Comparison of ENCODE assay signal across 13 mouse cellular contexts in genomic region chr13:51886085-51886484, GRCm38 (mm10). TPM values are rescaled to one million over a fixed set of nuclear protein-coding genes. Genes with fewer than 3 reads are reported as not detected.
DNase-seq lines count a peak whose midpoint lies in the region; ATAC-seq and TF ChIP-seq lines count a peak whose summit lies in the region.
"Had no signal": no experiment of that assay in that cellular context is flagged by ENCODE, and none has a peak within 500 bp of the region (broad histone marks: within the 10 kb centered on the region; RNA-seq: fewer than 3 reads in every experiment).

No protein-coding gene starts in this region.

- peaks cover 31% of the 10 kb centered on the region for H3K4me1 ChIP-seq in heart, postnatal 0 days (ENCODE audit: control insufficient read depth, insufficient read depth)
- no peaks in the 10 kb centered on the region for H3K4me1 ChIP-seq in hindbrain, embryonic 14.5 days (replicated peaks; ENCODE audit: control insufficient read depth, insufficient read depth, low read length)
- H3K4me1 ChIP-seq: stomach, embryonic 15.5 days had no signal

- TF ChIP-seq CTCF in heart, postnatal 0 days (IDR thresholded peaks at IDR 0.05; ENCODE audit: low read depth) = no peak

- peak; percentile 30 for DNase-seq in heart, postnatal 0 days (ENCODE audit: low spot score)
- DNase-seq in heart, postnatal 25 days (ENCODE audit: low spot score) = no peak
- DNase-seq in CD4-positive helper T cell, adult 2 months (ENCODE audit: low read depth, low spot score) = peak; percentile 61
- DNase-seq in brain, adult 2 months (ENCODE audit: low read depth, low spot score) = peak; percentile 67
- no peak for DNase-seq in hindbrain, embryonic 14.5 days (ENCODE audit: low spot score)
- no peak for DNase-seq in spleen, adult 18-20 months
- no peak for DNase-seq in urinary bladder, postnatal 14 days (ENCODE audit: low spot score)
- DNase-seq: adrenal gland, adult 8-10 months; cerebellum, adult 11-12 months; right cerebral cortex, adult 18-20 months had no signal

- H3K36me3 ChIP-seq in heart, postnatal 0 days (replicated peaks; ENCODE audit: control insufficient read depth, insufficient read depth, low read length) = no peaks in the 10 kb centered on the region
- no peaks in the 10 kb centered on the region for H3K36me3 ChIP-seq in hindbrain, embryonic 14.5 days (replicated peaks; ENCODE audit: control insufficient read depth, insufficient read depth)
- H3K36me3 ChIP-seq: limb, embryonic 12.5 days; stomach, embryonic 15.5 days had no signal

- ATAC-seq in heart, postnatal 0 days (ENCODE audit: insufficient read depth, low read depth) = no peak
- 0 out of 2 replicates have a peak, but pooled peaks have one; percentile 21 for ATAC-seq in neutrophil, adult 5-6 weeks (ENCODE audit: extremely low read depth, insufficient number of reproducible peaks, low FRiP score, poor library complexity, severe bottlenecking)
- ATAC-seq in hindbrain, embryonic 14.5 days (ENCODE audit: low FRiP score) = no peak

- H3K4me3 ChIP-seq in heart, postnatal 0 days (ENCODE audit: low read depth, low read length) = no peak overlapping the region
- no peak overlapping the region for H3K4me3 ChIP-seq in hindbrain, embryonic 14.5 days (replicated peaks; ENCODE audit: low read length)
- H3K4me3 ChIP-seq: limb, embryonic 12.5 days; stomach, embryonic 15.5 days had no signal

- intact Hi-C loops in heart, postnatal 25 days (cut with DNase I) = no loop called here

- no peaks in the 10 kb centered on the region for H3K9me3 ChIP-seq in heart, postnatal 0 days (replicated peaks; ENCODE audit: control insufficient read depth, low read length)
- no peaks in the 10 kb centered on the region for H3K9me3 ChIP-seq in hindbrain, embryonic 14.5 days (ENCODE audit: control insufficient read depth, low read length)
- H3K9me3 ChIP-seq: limb, embryonic 12.5 days; stomach, embryonic 15.5 days had no signal

- no peaks in the 10 kb centered on the region for H3K27me3 ChIP-seq in heart, postnatal 0 days (ENCODE audit: control insufficient read depth, insufficient read depth, low read length)
- no peaks in the 10 kb centered on the region for H3K27me3 ChIP-seq in hindbrain, embryonic 14.5 days (ENCODE audit: control insufficient read depth, insufficient read depth, low read length)
- H3K27me3 ChIP-seq: limb, embryonic 12.5 days; stomach, embryonic 15.5 days had no signal

- peak overlapping the region; percentile 27; the same call in 1 of the 2 replicates for H3K27ac ChIP-seq in heart, postnatal 0 days (ENCODE audit: low read depth)
- no peak overlapping the region for H3K27ac ChIP-seq in hindbrain, embryonic 14.5 days
- H3K27ac ChIP-seq: limb, embryonic 12.5 days; stomach, embryonic 15.5 days had no signal

- H3K4me2 ChIP-seq in heart, postnatal 0 days (ENCODE audit: low read depth, low read length) = no peak overlapping the region
- no peak overlapping the region for H3K4me2 ChIP-seq in hindbrain, embryonic 14.5 days (replicated peaks)
- H3K4me2 ChIP-seq: limb, embryonic 12.5 days; stomach, embryonic 15.5 days had no signal

- no peak overlapping the region for H3K9ac ChIP-seq in heart, postnatal 0 days (replicated peaks; ENCODE audit: low read depth, low read length)
- H3K9ac ChIP-seq in hindbrain, embryonic 14.5 days = no peak overlapping the region
- H3K9ac ChIP-seq: limb, embryonic 12.5 days; stomach, embryonic 15.5 days had no signal

- no peak for TF ChIP-seq EP300 in heart, postnatal 0 days (IDR thresholded peaks at IDR 0.05; ENCODE audit: low read depth)

- WGBS in heart, postnatal 0 days = 30% methylated on average over 6 of the region's 6 CpGs
- 85% methylated on average over 6 of the region's 6 CpGs for WGBS in hindbrain, embryonic 14.5 days

RNA-seq across cellular contexts. Expression of gene Gadd45g, which starts 39.6 kb away (rescaled TPM):
- 18.7 and 30.4 TPM in 2 replicates for total RNA-seq in heart, postnatal 0 days (2014; rRNA removed; ENCODE audit: low replicate concordance)
- polyA plus RNA-seq in heart, postnatal 0 days (2015; fragmentation: Nextera tagmentation; extraction: Ambion mirVana) = 33.2 and 46.6 TPM in 2 replicates
- total RNA-seq in heart, postnatal 25 days (2021) = 10 to 100 TPM; 11.6 to 21.6 TPM
- total RNA-seq in neutrophil, adult 5-6 weeks (2017) = 24.7 and 32.4 TPM in 2 replicates
- polyA plus RNA-seq in hindbrain, embryonic 14.5 days (2014; fragmentation: Nextera tagmentation; extraction: Ambion mirVana) = 38.4 and 43.6 TPM in 2 replicates

Comparison
In these comparisons a context has a peak if more than half of its experiments do, and no peak if none do; other contexts are left out.
1. DNase-seq: peak in heart, postnatal 0 days (single experiment), CD4-positive helper T cell, adult 2 months (single experiment) and brain, adult 2 months (single experiment); none in heart, postnatal 25 days (single experiment), hindbrain, embryonic 14.5 days (single experiment), spleen, adult 18-20 months (0 of 2) and urinary bladder, postnatal 14 days (single experiment).